Mouse (Mus musculus): ENCODE data around the gene Insl6. TPM values are rescaled to one million over a fixed set of nuclear protein-coding genes. Genes with fewer than 3 reads are reported as not detected.

The Insl6 gene
- polyA plus RNA-seq, 2 experiments: 0.45 to 1.2 TPM

GRCm38 (mm10) chr19:29302119-29302518 lies 23.0 kb downstream of the Insl6 start:
- DNase-seq (ENCODE audit: low read depth in 3 of 3, low spot score in 3 of 3) (no peak), ATAC-seq (ENCODE audit: insufficient read depth) (no peak)
- Histone ChIP-seq H3K9ac (replicated peaks) (no peak overlapping the region), H3K27me3 (ENCODE audit: control insufficient read depth, insufficient read depth, low read length) (no peaks in the 10 kb centered on the region), H3K36me3 (replicated peaks; ENCODE audit: control insufficient read depth, insufficient read depth, low read depth) (peaks cover 53% of the 10 kb centered on the region), H3K4me3 (ENCODE audit: insufficient read depth in 1 of 2, low read depth in 2 of 2, low read length in 2 of 2) (no peak overlapping the region), H3K27ac (no peak overlapping the region), H3K4me2 (ENCODE audit: low read depth) (no peak overlapping the region), H3K9me3 (ENCODE audit: control insufficient read depth, low read length) (no peaks in the 10 kb centered on the region), H3K4me1 (replicated peaks; ENCODE audit: control insufficient read depth in 2 of 2, insufficient read depth in 2 of 2, low read length in 1 of 2) (no peaks in the 10 kb centered on the region)
- TF ChIP-seq CTCF (IDR thresholded peaks at IDR 0.05; ENCODE audit: low read depth): no peak
- no peak for TF ChIP-seq EP300 (IDR thresholded peaks at IDR 0.05; ENCODE audit: low read depth)
- 91% methylated on average over 2 of the region's 2 CpGs for whole genome bisulfite sequencing (ENCODE audit: insufficient replicate concordance)

GRCm38 (mm10) chr19:29300919-29301318 lies 24.2 kb downstream of the Insl6 start:
- Histone ChIP-seq H3K9me3 (ENCODE audit: control insufficient read depth, low read length) (no peaks in the 10 kb centered on the region), H3K9ac (replicated peaks) (no peak overlapping the region), H3K27me3 (ENCODE audit: control insufficient read depth, insufficient read depth, low read length) (no peaks in the 10 kb centered on the region), H3K36me3 (replicated peaks; ENCODE audit: control insufficient read depth, insufficient read depth, low read depth) (peaks cover 55% of the 10 kb centered on the region), H3K4me1 (replicated peaks; ENCODE audit: control insufficient read depth in 2 of 2, insufficient read depth in 2 of 2, low read length in 1 of 2) (no peaks in the 10 kb centered on the region), H3K27ac (no peak overlapping the region), H3K4me3 (ENCODE audit: insufficient read depth in 1 of 2, low read depth in 2 of 2, low read length in 2 of 2) (no peak overlapping the region), H3K4me2 (ENCODE audit: low read depth) (no peak overlapping the region)
- no peak for TF ChIP-seq EP300 (IDR thresholded peaks at IDR 0.05; ENCODE audit: low read depth)
- no peak for TF ChIP-seq CTCF (IDR thresholded peaks at IDR 0.05; ENCODE audit: low read depth)
- no peak for DNase-seq (ENCODE audit: low read depth in 3 of 3, low spot score in 3 of 3)
- 90% methylated on average over 13 of the region's 13 CpGs for WGBS (ENCODE audit: insufficient replicate concordance)
- no peak for ATAC-seq (ENCODE audit: insufficient read depth)

- Histone ChIP-seq H3K27ac (no peak overlapping the region), H3K4me1 (replicated peaks; ENCODE audit: control insufficient read depth in 2 of 2, insufficient read depth in 2 of 2, low read length in 1 of 2) (no peaks in the 10 kb centered on the region), H3K27me3 (ENCODE audit: control insufficient read depth, insufficient read depth, low read length) (no peaks in the 10 kb centered on the region), H3K36me3 (replicated peaks; ENCODE audit: control insufficient read depth, insufficient read depth, low read depth) (peaks cover 53% of the 10 kb centered on the region), H3K4me3 (ENCODE audit: insufficient read depth in 1 of 2, low read depth in 2 of 2, low read length in 2 of 2) (no peak overlapping the region), H3K4me2 (ENCODE audit: low read depth) (no peak overlapping the region), H3K9me3 (ENCODE audit: control insufficient read depth, low read length) (no peaks in the 10 kb centered on the region), H3K9ac (replicated peaks) (no peak overlapping the region)
- DNase-seq (ENCODE audit: low read depth in 3 of 3, low spot score in 3 of 3) (no peak), ATAC-seq (ENCODE audit: insufficient read depth) (no peak)
- TF ChIP-seq EP300 (IDR thresholded peaks at IDR 0.05; ENCODE audit: low read depth) (no peak), CTCF (IDR thresholded peaks at IDR 0.05; ENCODE audit: low read depth) (no peak)
- WGBS (ENCODE audit: insufficient replicate concordance): 88% methylated on average over 1 of the region's 1 CpGs
Measured at GRCm38 (mm10) chr19:29297366-29297765, 27.8 kb downstream of the Insl6 start.

- TF ChIP-seq CTCF (IDR thresholded peaks at IDR 0.05; ENCODE audit: low read depth) (no peak), EP300 (IDR thresholded peaks at IDR 0.05; ENCODE audit: low read depth) (no peak)
- DNase-seq (ENCODE audit: low read depth in 3 of 3, low spot score in 3 of 3) (no peak), ATAC-seq (ENCODE audit: insufficient read depth) (no peak)
- Histone ChIP-seq H3K27me3 (ENCODE audit: control insufficient read depth, insufficient read depth, low read length) (no peaks in the 10 kb centered on the region), H3K9ac (replicated peaks) (no peak overlapping the region), H3K9me3 (ENCODE audit: control insufficient read depth, low read length) (no peaks in the 10 kb centered on the region), H3K27ac (no peak overlapping the region), H3K4me3 (ENCODE audit: insufficient read depth in 1 of 2, low read depth in 2 of 2, low read length in 2 of 2) (no peak overlapping the region), H3K36me3 (replicated peaks; ENCODE audit: control insufficient read depth, insufficient read depth, low read depth) (peaks cover 57% of the 10 kb centered on the region), H3K4me1 (replicated peaks; ENCODE audit: control insufficient read depth in 2 of 2, insufficient read depth in 2 of 2, low read length in 1 of 2) (no peaks in the 10 kb centered on the region), H3K4me2 (ENCODE audit: low read depth) (no peak overlapping the region)
Measured at GRCm38 (mm10) chr19:29296166-29296565, 29.0 kb downstream of the Insl6 start.

- H3K4me1 ChIP-seq (replicated peaks; ENCODE audit: control insufficient read depth in 2 of 2, insufficient read depth in 2 of 2, low read length in 1 of 2): no peaks in the 10 kb centered on the region
- H3K27me3 ChIP-seq (ENCODE audit: control insufficient read depth, insufficient read depth, low read length): no peaks in the 10 kb centered on the region
- no peak overlapping the region for H3K4me2 ChIP-seq (ENCODE audit: low read depth)
- H3K9ac ChIP-seq (replicated peaks): no peak overlapping the region
- no peak overlapping the region for H3K27ac ChIP-seq
- H3K9me3 ChIP-seq (ENCODE audit: control insufficient read depth, low read length): no peaks in the 10 kb centered on the region
- no peak overlapping the region for H3K4me3 ChIP-seq (ENCODE audit: insufficient read depth in 1 of 2, low read depth in 2 of 2, low read length in 2 of 2)
- WGBS (ENCODE audit: insufficient replicate concordance): 78% methylated on average over 2 of the region's 2 CpGs
- peaks cover 50% of the 10 kb centered on the region for H3K36me3 ChIP-seq (replicated peaks; ENCODE audit: control insufficient read depth, insufficient read depth, low read depth)
- no peak for TF ChIP-seq EP300 (IDR thresholded peaks at IDR 0.05; ENCODE audit: low read depth)
- TF ChIP-seq CTCF (IDR thresholded peaks at IDR 0.05; ENCODE audit: low read depth): no peak
- ATAC-seq (ENCODE audit: insufficient read depth): no peak
- DNase-seq (ENCODE audit: low read depth in 3 of 3, low spot score in 3 of 3): no peak
Measured at GRCm38 (mm10) chr19:29294756-29295155, 30.4 kb downstream of the Insl6 start.
